In genomic region chr3:28697797-28698196, GRCm38 (mm10) we compare ENCODE assay signal across 21 mouse cellular contexts. TPM values are rescaled to one million over a fixed set of nuclear protein-coding genes. Genes with fewer than 3 reads are reported as not detected.
DNase-seq lines count a peak whose midpoint lies in the region; ATAC-seq lines count a peak whose summit lies in the region.
"Had no signal": no experiment of that assay in that cellular context is flagged by ENCODE, and none has a peak within 500 bp of the region (broad histone marks: within the 10 kb centered on the region; RNA-seq: fewer than 3 reads in every experiment).

Gene Slc2a2 (plus strand): TSS chr3:28697903.

- peak within 1 kb of the TSS; percentile 9; the same call in 1 of the 2 replicates for H3K4me3 ChIP-seq in intestine, embryonic 16.5 days (ENCODE audit: low read length)
- no peak within 1 kb of the TSS for H3K4me3 ChIP-seq in intestine, embryonic 15.5 days (replicated peaks)
- no peak within 1 kb of the TSS for H3K4me3 ChIP-seq in kidney, embryonic 14.5 days (ENCODE audit: low read length)
- H3K4me3 ChIP-seq in liver, embryonic 11.5 days (ENCODE audit: low read depth, low read length), result peak within 1 kb of the TSS; percentile 35
- H3K4me3 ChIP-seq: forebrain, embryonic 15.5 days; heart, embryonic 12.5 days; layer of hippocampus, adult 2 months; left cerebral cortex, adult 2 months; lung, embryonic 15.5 days; midbrain, embryonic 13.5 days; myocyte had no signal

- 85% methylated on average over 2 of the region's 2 CpGs for WGBS in intestine, embryonic 16.5 days
- 78% methylated on average over 2 of the region's 2 CpGs for WGBS in intestine, embryonic 15.5 days
- 85% methylated on average over 2 of the region's 2 CpGs for WGBS in kidney, embryonic 14.5 days
- 81% methylated on average over 2 of the region's 2 CpGs for WGBS in liver, embryonic 11.5 days

- H3K4me2 ChIP-seq in intestine, embryonic 16.5 days (ENCODE audit: low read depth, low read length), result no peak within 1 kb of the TSS; the same call in 1 of the 2 replicates
- no peak within 1 kb of the TSS for H3K4me2 ChIP-seq in intestine, embryonic 15.5 days (replicated peaks)
- H3K4me2 ChIP-seq in kidney, embryonic 14.5 days (replicated peaks; ENCODE audit: low read depth, low read length), result no peak within 1 kb of the TSS
- H3K4me2 ChIP-seq in liver, embryonic 11.5 days, result peak within 1 kb of the TSS; percentile 42
- H3K4me2 ChIP-seq: forebrain, embryonic 15.5 days; heart, embryonic 12.5 days; lung, embryonic 15.5 days; midbrain, embryonic 13.5 days had no signal

- DNase-seq in liver, embryonic 11.5 days (ENCODE audit: low spot score), result no peak
- peak; percentile 57 for DNase-seq in yolk sac, embryonic 10.5 days (ENCODE audit: low spot score)
- DNase-seq in neural tube, embryonic 10.5 days (ENCODE audit: extremely low spot score, low spot score), result no peak
- DNase-seq: cerebellum, postnatal 36 days; heart, postnatal 36 days; retina, postnatal 1 day; thymus, postnatal 4 days had no signal

- H3K27me3 ChIP-seq in intestine, embryonic 16.5 days (replicated peaks; ENCODE audit: control insufficient read depth, insufficient read depth, low read length), result no peaks in the 10 kb centered on the region
- no peaks in the 10 kb centered on the region for H3K27me3 ChIP-seq in intestine, embryonic 15.5 days (replicated peaks)
- no peaks in the 10 kb centered on the region for H3K27me3 ChIP-seq in kidney, embryonic 14.5 days (ENCODE audit: control insufficient read depth, insufficient read depth, low read length)
- no peaks in the 10 kb centered on the region for H3K27me3 ChIP-seq in liver, embryonic 11.5 days (replicated peaks; ENCODE audit: control insufficient read depth, insufficient read depth, low read length)
- H3K27me3 ChIP-seq: forebrain, embryonic 15.5 days; lung, embryonic 15.5 days; midbrain, embryonic 13.5 days had no signal

- no peaks in the 10 kb centered on the region for H3K36me3 ChIP-seq in intestine, embryonic 16.5 days (ENCODE audit: control insufficient read depth, insufficient read depth, low read length)
- H3K36me3 ChIP-seq in intestine, embryonic 15.5 days, result no peaks in the 10 kb centered on the region
- no peaks in the 10 kb centered on the region for H3K36me3 ChIP-seq in kidney, embryonic 14.5 days (ENCODE audit: control insufficient read depth, insufficient read depth, low read length)
- H3K36me3 ChIP-seq in liver, embryonic 11.5 days (ENCODE audit: control insufficient read depth, insufficient read depth, low read length), result no peaks in the 10 kb centered on the region
- H3K36me3 ChIP-seq: forebrain, embryonic 15.5 days; heart, embryonic 12.5 days; lung, embryonic 15.5 days; midbrain, embryonic 13.5 days had no signal

- no peaks in the 10 kb centered on the region for H3K4me1 ChIP-seq in intestine, embryonic 16.5 days (ENCODE audit: control insufficient read depth, insufficient read depth, low read length)
- no peaks in the 10 kb centered on the region for H3K4me1 ChIP-seq in intestine, embryonic 15.5 days (replicated peaks)
- no peaks in the 10 kb centered on the region for H3K4me1 ChIP-seq in kidney, embryonic 14.5 days (ENCODE audit: control insufficient read depth, insufficient read depth, low read length)
- H3K4me1 ChIP-seq in liver, embryonic 11.5 days (replicated peaks; ENCODE audit: control insufficient read depth, insufficient read depth, low read length), result no peaks in the 10 kb centered on the region
- H3K4me1 ChIP-seq: heart, embryonic 12.5 days; lung, embryonic 15.5 days; midbrain, embryonic 13.5 days had no signal

- no peak for ATAC-seq in intestine, embryonic 16.5 days
- ATAC-seq in intestine, embryonic 15.5 days, result no peak
- ATAC-seq in kidney, embryonic 14.5 days (ENCODE audit: low FRiP score, low TSS enrichment), result no peak
- 0 out of 2 replicates have a peak, but pooled peaks have one; percentile 29 for ATAC-seq in liver, embryonic 11.5 days (replicated peaks; ENCODE audit: low FRiP score)
- no peak for ATAC-seq in inflammation-experienced regulatory T-cells, adult 6 months
- ATAC-seq: forebrain, embryonic 15.5 days; hindbrain, embryonic 16.5 days; midbrain, embryonic 13.5 days had no signal

- H3K27ac ChIP-seq in intestine, embryonic 16.5 days (ENCODE audit: low read length), result no peak within 1 kb of the TSS; the same call in 1 of the 2 replicates
- H3K27ac ChIP-seq in intestine, embryonic 15.5 days, result no peak within 1 kb of the TSS
- no peak within 1 kb of the TSS for H3K27ac ChIP-seq in kidney, embryonic 14.5 days (ENCODE audit: low read depth, low read length)
- H3K27ac ChIP-seq in liver, embryonic 11.5 days (ENCODE audit: low read depth, low read length), result no peak within 1 kb of the TSS; the same call in 1 of the 2 replicates
- H3K27ac ChIP-seq: forebrain, embryonic 15.5 days; layer of hippocampus, adult 2 months; left cerebral cortex, adult 2 months; lung, embryonic 15.5 days; midbrain, embryonic 13.5 days had no signal

- H3K9me3 ChIP-seq in intestine, embryonic 16.5 days (ENCODE audit: control insufficient read depth, low read length), result no peaks in the 10 kb centered on the region
- no peaks in the 10 kb centered on the region for H3K9me3 ChIP-seq in intestine, embryonic 15.5 days
- H3K9me3 ChIP-seq in kidney, embryonic 14.5 days (ENCODE audit: control insufficient read depth, low read length), result no peaks in the 10 kb centered on the region
- no peaks in the 10 kb centered on the region for H3K9me3 ChIP-seq in liver, embryonic 11.5 days (ENCODE audit: control insufficient read depth, low read length)
- H3K9me3 ChIP-seq: forebrain, embryonic 15.5 days; heart, embryonic 12.5 days; lung, embryonic 15.5 days; midbrain, embryonic 13.5 days had no signal

- H3K9ac ChIP-seq in intestine, embryonic 16.5 days (ENCODE audit: low read depth, low read length), result no peak within 1 kb of the TSS
- H3K9ac ChIP-seq in intestine, embryonic 15.5 days, result no peak within 1 kb of the TSS
- no peak within 1 kb of the TSS for H3K9ac ChIP-seq in kidney, embryonic 14.5 days (ENCODE audit: low read depth, low read length)
- no peak within 1 kb of the TSS for H3K9ac ChIP-seq in liver, embryonic 11.5 days (ENCODE audit: low read depth, low read length)
- H3K9ac ChIP-seq: forebrain, embryonic 15.5 days; heart, embryonic 12.5 days; lung, embryonic 15.5 days; midbrain, embryonic 13.5 days had no signal

RNA-seq across cellular contexts. Expression of gene Slc2a2, which starts in this region (rescaled TPM):
- polyA plus RNA-seq in intestine, embryonic 16.5 days (2015; fragmentation: Nextera tagmentation; extraction: Ambion mirVana), result 14.3 and 21.9 TPM in 2 replicates
- polyA plus RNA-seq in intestine, embryonic 15.5 days (2015; fragmentation: Nextera tagmentation; extraction: Ambion mirVana), result 6.4 and 7.8 TPM in 2 replicates
- 7.4 and 10.8 TPM in 2 replicates for polyA plus RNA-seq in kidney, embryonic 14.5 days (2014; fragmentation: Nextera tagmentation; extraction: Ambion mirVana)
- polyA plus RNA-seq in liver, embryonic 11.5 days (2014; fragmentation: Nextera tagmentation; extraction: Ambion mirVana), result 15.4 and 19.5 TPM in 2 replicates
- polyA plus RNA-seq in inflammation-experienced regulatory T-cells, adult 6 months (2017; shearing (Covaris generic)), result under 1 TPM; 0.21 to 0.38 (median 0.27) TPM
- polyA plus RNA-seq: C2C12; limb, embryonic 11.5 days; midbrain, embryonic 13.5 days; myocyte had no signal

Comparison
In these comparisons a context has a peak if more than half of its experiments do, and no peak if none do; other contexts are left out.
1. H3K4me3 ChIP-seq: peak in intestine, embryonic 16.5 days (single experiment) and liver, embryonic 11.5 days (single experiment); none in intestine, embryonic 15.5 days (single experiment) and kidney, embryonic 14.5 days (single experiment).